Mouse (Mus musculus) layer of hippocampus, adult 18-20 months (tissue): ENCODE data around the gene Fstl3. TPM values are rescaled to one million over a fixed set of nuclear protein-coding genes. Genes with fewer than 3 reads are reported as not detected.
A peak's percentile ranks its signal among the peaks of the same experiment; 100 is the strongest.

Experiments used
- DNase-seq, 2 experiments: peaks; one replicate each; pipeline ENCODE4 v3.0.0; 2022; ENCODE audit warnings: low spot score in 2 of 2
- total RNA-seq, 2 experiments: library from RNA; stranded (reverse); gene quantifications; 2 replicates each; pipeline ENCODE4 v1.2.3; 2021

The Fstl3 gene
- total RNA-seq, 2 experiments from 2014 or later = 1.8 to 2.5 TPM

GRCm38 (mm10) chr10:79807826-79808225, 30.8 kb downstream of the Fstl3 start:
- no peak for DNase-seq

GRCm38 (mm10) chr10:79808728-79809127, 31.7 kb downstream of the Fstl3 start:
- no peak for DNase-seq

DNA sequence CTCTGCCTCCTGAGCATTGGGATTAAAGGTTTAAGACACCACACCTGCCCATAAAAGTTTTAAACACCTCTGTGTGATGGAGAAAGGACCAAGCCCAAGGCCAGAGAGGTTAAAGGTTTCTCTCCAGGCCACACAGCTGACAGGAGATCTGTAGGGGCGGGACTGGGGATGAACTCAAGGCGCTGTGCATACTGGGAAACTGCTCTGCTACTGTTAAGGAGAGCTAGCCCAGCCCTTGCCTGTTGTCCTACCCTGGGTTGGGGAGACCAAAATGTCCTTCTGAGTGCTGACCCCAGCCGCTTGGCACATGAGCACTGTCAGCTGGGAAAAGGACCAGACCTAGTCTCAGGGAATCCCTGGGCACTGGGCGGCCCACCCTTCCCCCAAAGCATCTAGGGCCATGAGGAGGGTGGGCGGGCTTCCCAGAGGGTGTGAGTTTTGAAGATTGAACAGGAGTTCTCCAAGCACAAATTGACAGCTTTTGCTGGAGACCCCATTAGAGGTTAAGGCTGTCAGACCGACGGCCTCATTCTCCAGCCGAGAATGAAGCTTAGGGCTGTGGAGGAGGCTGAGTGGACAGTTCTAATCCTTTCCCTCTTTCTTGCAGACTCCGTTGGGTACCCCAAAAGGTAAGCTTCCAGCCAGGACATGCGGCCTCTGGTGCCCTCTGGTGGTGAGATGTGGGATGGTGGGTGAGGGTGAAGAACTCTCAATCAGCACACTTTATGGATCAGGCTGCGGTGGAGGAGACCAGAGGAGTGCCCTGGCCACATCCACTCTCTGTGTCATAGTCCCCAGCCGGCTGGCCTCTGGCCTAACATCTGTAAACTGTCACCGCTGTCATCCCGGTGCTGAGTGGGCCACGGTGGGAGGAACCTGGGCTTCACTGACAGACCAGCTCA, 34.9 kb downstream of the Fstl3 start:
- peak; percentile 78 to 92 for DNase-seq

GRCm38 (mm10) chr10:79814271-79814842, 37.3 kb downstream of the Fstl3 start:
- no peak for DNase-seq

DNA sequence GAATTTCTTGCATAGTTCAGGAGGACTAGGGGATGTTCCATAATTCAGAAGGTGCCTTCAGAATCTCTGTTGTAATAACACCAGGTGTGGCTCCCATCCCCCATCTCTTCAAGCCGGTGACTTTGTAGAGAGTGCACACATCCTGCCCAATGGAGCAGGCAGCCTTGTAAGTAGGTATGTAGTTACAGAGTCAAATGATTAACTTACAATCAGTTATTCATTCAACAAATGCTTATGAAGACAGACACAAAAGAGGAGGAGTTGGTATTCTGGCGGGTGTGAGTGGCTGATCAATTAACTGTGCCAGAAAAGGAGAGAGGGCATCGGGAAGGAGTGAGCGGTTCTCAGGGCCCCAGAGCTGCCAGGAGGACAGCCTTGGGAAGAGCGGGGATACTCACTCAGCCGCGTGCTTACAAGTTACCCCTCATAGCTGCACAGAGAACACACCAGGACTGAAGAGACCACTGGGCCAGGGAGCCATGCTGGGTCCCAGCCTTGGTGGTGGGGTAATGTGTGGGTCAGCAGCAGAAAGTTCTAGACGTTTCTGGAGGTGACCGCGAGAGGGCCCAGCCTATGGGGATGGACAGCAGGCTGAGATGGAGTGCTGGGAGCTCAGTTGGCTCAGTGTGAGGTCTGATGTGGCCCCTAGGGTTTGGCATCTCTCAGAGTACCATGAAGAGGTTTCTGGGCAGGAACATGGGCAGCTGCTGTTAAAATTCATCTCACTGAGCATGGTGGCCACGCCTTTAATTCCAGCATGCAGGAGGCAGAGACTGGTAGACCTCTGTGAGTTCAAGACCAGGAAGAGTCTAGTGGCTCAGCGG, 38.8 kb downstream of the Fstl3 start:
- DNase-seq = no peak

DNA sequence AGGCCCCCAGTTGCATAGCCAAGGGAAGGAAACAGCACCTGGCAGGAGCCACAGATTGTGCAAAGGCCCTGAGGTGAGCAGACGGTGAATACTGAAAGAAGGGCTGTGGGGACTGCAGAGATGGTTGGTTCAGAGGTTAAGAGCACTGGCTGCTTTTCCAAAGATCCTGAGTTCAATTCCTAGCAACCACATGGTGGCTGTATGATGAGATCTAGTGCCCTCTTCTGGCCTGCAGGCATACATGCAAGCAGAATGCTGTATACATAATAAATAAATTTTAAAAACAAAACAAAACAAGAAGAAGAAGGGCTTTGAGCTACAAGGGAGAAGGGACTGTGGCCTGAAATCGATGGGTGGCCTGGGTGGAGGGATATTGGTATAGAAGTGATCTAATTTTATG, 40.0 kb downstream of the Fstl3 start:
- no peak for DNase-seq

GRCm38 (mm10) chr10:79818225-79818624, 41.2 kb downstream of the Fstl3 start:
- DNase-seq = no peak

DNA sequence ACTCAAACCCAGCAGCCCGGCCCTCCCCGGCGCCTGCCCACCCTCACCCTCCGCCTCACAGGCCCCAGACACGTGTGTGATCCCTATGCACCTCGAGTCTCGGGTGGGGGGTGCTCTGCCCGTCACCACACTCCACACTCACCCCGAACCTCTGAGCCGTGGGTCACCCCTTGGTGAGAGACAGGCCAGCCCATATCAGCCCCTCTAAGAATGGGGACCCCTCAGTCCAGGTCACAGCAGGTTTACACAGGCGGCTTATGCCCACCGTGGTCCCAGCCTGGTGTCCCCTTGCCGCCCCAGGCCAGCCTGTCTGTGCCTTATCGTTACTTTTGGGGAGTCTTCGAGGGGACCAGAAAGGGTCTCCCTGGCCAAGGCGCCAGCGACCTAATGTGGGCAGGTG, 42.5 kb downstream of the Fstl3 start:
- no peak for DNase-seq

DNA sequence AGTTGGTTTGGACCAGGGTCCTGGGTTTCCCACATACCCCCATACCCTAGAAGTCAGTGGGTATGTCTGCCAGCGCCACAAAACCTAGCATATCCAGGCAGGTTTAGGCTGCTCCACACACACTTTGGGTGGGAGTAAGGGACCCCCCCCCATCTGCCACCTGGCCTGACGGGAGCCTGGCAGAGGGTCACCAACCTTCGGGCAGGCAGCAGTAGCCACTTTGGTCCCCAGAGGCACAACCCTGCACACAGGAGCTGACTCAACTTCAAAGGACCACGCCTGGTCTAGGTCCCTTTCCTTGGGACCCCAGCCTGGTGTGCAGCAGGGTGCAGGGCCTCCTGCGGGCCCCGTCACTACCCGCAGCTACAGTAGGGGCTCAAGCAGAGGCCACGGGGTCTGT, 43.2 kb downstream of the Fstl3 start:
- no peak for DNase-seq

- DNase-seq = no peak
Measured at GRCm38 (mm10) chr10:79820782-79821181, 43.7 kb downstream of the Fstl3 start, which contains the start of gene Misp. Gene Misp (plus strand): TSS chr10:79820989.

GRCm38 (mm10) chr10:79821731-79822130, 44.7 kb downstream of the Fstl3 start:
- no peak for DNase-seq

DNA sequence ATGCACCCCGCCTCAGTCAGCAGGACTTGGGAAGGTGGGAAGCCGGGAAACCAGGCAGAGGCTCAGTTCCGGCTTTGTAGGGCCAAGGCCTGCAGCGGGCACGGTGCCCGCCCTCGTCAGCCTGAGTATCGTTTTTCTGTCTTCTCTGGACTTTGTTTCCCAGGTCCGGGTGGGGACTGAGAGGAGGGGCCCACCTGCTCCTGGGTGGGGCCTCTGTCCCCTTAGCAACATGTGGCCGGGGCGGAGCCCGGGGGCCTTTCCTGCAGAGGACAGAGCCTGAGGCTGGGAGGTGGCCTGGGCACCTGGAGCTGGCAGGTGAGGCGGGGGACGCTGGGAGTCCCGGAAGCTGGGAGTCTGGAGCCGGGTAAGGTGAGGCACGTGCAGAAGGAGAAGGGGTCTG, 45.3 kb downstream of the Fstl3 start:
- no peak for DNase-seq

DNA sequence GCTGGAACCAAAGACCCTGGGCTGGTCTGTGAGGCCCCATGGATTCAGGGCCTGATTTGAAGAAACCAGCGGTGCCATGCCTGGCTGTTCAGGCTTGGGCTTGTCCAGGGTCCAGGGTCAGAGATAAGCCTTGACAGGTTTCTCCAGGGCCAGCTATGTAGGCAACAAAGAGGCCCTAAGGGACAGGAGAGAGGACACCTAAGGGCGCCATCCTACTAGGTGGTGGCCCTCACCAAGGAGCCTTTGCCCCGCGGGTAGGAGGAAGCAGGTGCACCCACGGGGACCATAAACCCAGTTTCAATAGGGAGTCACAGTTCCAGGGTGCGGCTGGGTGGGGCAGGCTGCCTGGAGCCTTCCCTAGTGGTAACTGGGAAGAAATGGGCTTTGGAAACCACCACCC, 45.9 kb downstream of the Fstl3 start:
- DNase-seq = no peak

DNA sequence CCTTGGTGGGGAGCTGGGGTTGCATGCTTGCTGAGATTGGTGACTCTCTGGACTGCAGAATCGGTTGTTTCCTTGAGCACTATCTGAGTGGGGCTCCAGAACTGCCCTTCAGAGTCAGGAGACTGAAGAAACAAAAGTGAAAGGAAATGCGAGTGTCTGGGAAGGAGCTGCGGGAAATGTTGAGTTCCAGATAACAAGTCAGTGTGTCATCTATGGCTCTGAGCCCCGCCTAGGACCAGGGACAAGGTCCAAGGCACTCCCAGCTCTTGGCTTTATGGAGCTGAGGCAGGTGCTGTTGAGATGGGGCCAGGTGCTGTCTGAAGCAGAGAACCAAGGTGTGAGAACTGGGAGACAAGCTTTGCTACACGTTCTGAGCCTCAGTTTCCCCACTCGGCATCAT, 47.3 kb downstream of the Fstl3 start:
- DNase-seq = no peak

- no peak for DNase-seq
Measured at GRCm38 (mm10) chr10:79831583-79831982, 54.5 kb downstream of the Fstl3 start.

Other genes starting within 250 kb of the Fstl3 start
- gene Plpp2, start 243.5 kb upstream of the Fstl3 start, total RNA-seq = 1 to 10 TPM; 5.8 to 6.7 TPM
- gene Mier2, start 222.1 kb upstream of the Fstl3 start, total RNA-seq = 10 to 100 TPM; 54.6 to 61.8 TPM
- gene Theg, start 189.9 kb upstream of the Fstl3 start, total RNA-seq = under 1 TPM in 1 of 2 experiments, not detected in 1; 0.79 TPM
- 10 to 100 TPM; 11.7 to 17.0 TPM for gene C2cd4c, start 163.2 kb upstream of the Fstl3 start, total RNA-seq
- 10 to 100 TPM; 41.5 to 43.4 TPM for gene Shc2, start 139.4 kb upstream of the Fstl3 start, total RNA-seq
- gene Odf3l2, start 131.5 kb upstream of the Fstl3 start, total RNA-seq = under 1 TPM in 1 of 2 experiments, not detected in 1; 0.59 TPM
- gene Madcam1, start 112.7 kb upstream of the Fstl3 start, total RNA-seq = not detected
- gene Tpgs1, start 107.9 kb upstream of the Fstl3 start, total RNA-seq = 10 to 100 TPM; 64.4 to 68.5 TPM
- 10 to 100 TPM; 65.4 to 74.2 TPM for gene Cdc34, start 95.1 kb upstream of the Fstl3 start, total RNA-seq
- 1 to 10 TPM; 3.3 to 3.6 TPM for gene Gzmm, start 88.3 kb upstream of the Fstl3 start, total RNA-seq
- gene Bsg, start 72.8 kb upstream of the Fstl3 start, total RNA-seq = 100 to 1,000 TPM; 554 to 566 TPM
- gene Hcn2, start 60.6 kb upstream of the Fstl3 start, total RNA-seq = 100 to 1,000 TPM; 134 TPM
- gene Polrmt, start 30.7 kb upstream of the Fstl3 start, total RNA-seq = 10 to 100 TPM; 42.4 to 51.3 TPM
- gene Fgf22, start 22.2 kb upstream of the Fstl3 start, total RNA-seq = 1 to 10 TPM; 1.5 to 2.2 TPM
- 10 to 100 TPM; 84.9 to 87.3 TPM for gene Rnf126, start 10.3 kb upstream of the Fstl3 start, total RNA-seq
- under 1 TPM; 0.61 to 0.89 TPM for gene Prss57, start 13.7 kb downstream of the Fstl3 start, total RNA-seq
- gene Palm, start 16.3 kb downstream of the Fstl3 start, total RNA-seq = 100 to 1,000 TPM; 293 to 314 TPM
- 1 to 10 TPM in 1 of 2 experiments, under 1 TPM in 1; 0.54 to 1.3 TPM for gene Misp, start 43.7 kb downstream of the Fstl3 start, total RNA-seq
- gene Ptbp1, start 77.2 kb downstream of the Fstl3 start, total RNA-seq = 10 to 100 TPM; 48.8 to 58.4 TPM
- 1 to 10 TPM in 1 of 2 experiments, under 1 TPM in 1; 0.94 to 2.0 TPM for gene Prtn3, start 97.2 kb downstream of the Fstl3 start, total RNA-seq
- gene Plppr3, start 97.4 kb downstream of the Fstl3 start, total RNA-seq = 10 to 100 TPM; 30.6 to 34.4 TPM
- gene Elane, start 109.0 kb downstream of the Fstl3 start, total RNA-seq = not detected
- not detected for gene Cfd, start 113.6 kb downstream of the Fstl3 start, total RNA-seq
- 10 to 100 TPM; 53.8 to 55.2 TPM for gene Med16, start 131.7 kb downstream of the Fstl3 start, total RNA-seq
- gene Gm26602, start 133.6 kb downstream of the Fstl3 start, total RNA-seq = not detected
- 1 to 10 TPM; 6.7 to 7.8 TPM for gene Kiss1r, start 139.7 kb downstream of the Fstl3 start, total RNA-seq
- 100 to 1,000 TPM; 366 to 401 TPM for gene R3hdm4, start 143.9 kb downstream of the Fstl3 start, total RNA-seq
- 1 to 10 TPM; 5.5 to 5.8 TPM for gene Arid3a, start 149.8 kb downstream of the Fstl3 start, total RNA-seq
- gene Wdr18, start 182.9 kb downstream of the Fstl3 start, total RNA-seq = 10 to 100 TPM; 40.3 to 42.1 TPM
- under 1 TPM in 1 of 2 experiments, not detected in 1; 0.15 TPM for gene Grin3b, start 193.4 kb downstream of the Fstl3 start, total RNA-seq
- 100 to 1,000 TPM; 118 to 123 TPM for gene Tmem259, start 207.1 kb downstream of the Fstl3 start, total RNA-seq
- gene Cnn2, start 211.3 kb downstream of the Fstl3 start, total RNA-seq = 1 to 10 TPM; 3.6 to 5.2 TPM
- 10 to 100 TPM; 10.2 to 12.0 TPM for gene Abca7, start 219.2 kb downstream of the Fstl3 start, total RNA-seq
- gene Arhgap45, start 239.4 kb downstream of the Fstl3 start, total RNA-seq = 1 to 10 TPM; 4.1 to 4.2 TPM